Mouse (Mus musculus) liver, adult 2 months (tissue): ENCODE data around the gene Tnfsfm13. TPM values are rescaled to one million over a fixed set of nuclear protein-coding genes. Genes with fewer than 3 reads are reported as not detected.

ENCODE experiments used
- DNase-seq: peaks from one replicate; pipeline ENCODE4 v3.0.0-alpha.2; 2011; ENCODE audit warnings: low read depth, low spot score; ENCODE audit errors: extremely low read depth
- H3K27ac ChIP-seq: fragments of 200-500 bp; replicated peaks from 2 replicates; pipeline ENCODE4 v1.5.1; 2012; ENCODE audit warnings: low read depth, mild to moderate bottlenecking, control low read depth, inconsistent platforms, low read length; ENCODE audit not compliant: insufficient read depth
- H3K27me3 ChIP-seq: fragments of 200-500 bp; 2 replicates; pipeline ENCODE4 v1.6.1; 2012; ENCODE audit warnings: mild to moderate bottlenecking, moderate library complexity, low read length, inconsistent platforms; ENCODE audit not compliant: control insufficient read depth, insufficient read depth
- H3K36me3 ChIP-seq: fragments of 200-500 bp; 2 replicates; pipeline ENCODE4 v1.6.1; 2012; ENCODE audit warnings: low read length, inconsistent platforms; ENCODE audit not compliant: control insufficient read depth, insufficient read depth
- H3K4me1 ChIP-seq: fragments of 200-500 bp; 2 replicates; pipeline ENCODE4 v1.6.1; 2011; ENCODE audit warnings: low read length; ENCODE audit not compliant: control insufficient read depth, insufficient read depth
- H3K4me3 ChIP-seq: fragments of 200-500 bp; 2 replicates; pipeline ENCODE4 v1.5.1; 2011; ENCODE audit warnings: low read depth, mild to moderate bottlenecking, control low read depth, low read length, moderate library complexity; ENCODE audit not compliant: insufficient read depth
- H3K79me2 ChIP-seq: fragments of 200-500 bp; 2 replicates; pipeline ENCODE4 v1.6.1; 2012; ENCODE audit warnings: inconsistent platforms, mild to moderate bottlenecking, low read length, moderate library complexity; ENCODE audit not compliant: control insufficient read depth, insufficient read depth
- H3K9ac ChIP-seq: fragments of 200-500 bp; 2 replicates; pipeline ENCODE4 v1.6.1; 2012; ENCODE audit warnings: low read depth, mild to moderate bottlenecking, control low read depth, inconsistent platforms, low read length
- CTCF ChIP-seq: fragments of 200-500 bp; IDR thresholded peaks from 2 replicates; pipeline ENCODE4 v1.5.1; 2011; ENCODE audit warnings: low read depth, low read length, control low read depth
- POLR2A ChIP-seq: fragments of 200-500 bp; IDR thresholded peaks from 2 replicates; pipeline ENCODE4 v1.6.1; 2011; ENCODE audit warnings: low read length, control low read depth; ENCODE audit not compliant: insufficient read depth; ENCODE audit errors: extremely low read depth
- WGBS: fragments of 180-500 bp; shearing (Covaris S2); methylation state at CpG from one replicate; pipeline ENCODE4 v1.1.7; 2018; 5-methylcytosine and 5-hydroxymethylcytosine counted together
- polyA plus RNA-seq: library from polyadenylated mRNA; depleted of rRNA; stranded (reverse); fragments of >200 nt; gene quantifications from 2 replicates; pipeline ENCODE4 v1.2.3, GENCODE M21; 2012
- total RNA-seq: library from RNA; depleted of rRNA; stranded (reverse); fragments of >200 nt; gene quantifications from 2 replicates; pipeline ENCODE4 v1.2.3, GENCODE M21; 2014

Tnfsfm13 gene
- total and polyA plus RNA-seq, 2 experiments = 2.5 to 3.6 TPM

- DNase-seq = no peak
- H3K36me3 ChIP-seq = no peaks in the 10 kb centered on the region
- H3K9ac ChIP-seq = no peak overlapping the region
- no peaks in the 10 kb centered on the region for H3K4me1 ChIP-seq
- WGBS = 61% methylated on average over 1 of the region's 1 CpGs
- H3K27ac ChIP-seq = no peak overlapping the region
- no peak for TF ChIP-seq POLR2A
- TF ChIP-seq CTCF = no peak
- H3K4me3 ChIP-seq = no peak overlapping the region
- no peaks in the 10 kb centered on the region for H3K79me2 ChIP-seq
- no peaks in the 10 kb centered on the region for H3K27me3 ChIP-seq
Observed at GRCm38 (mm10) chr11:69699595-69699994, 3.7 kb upstream of the Tnfsfm13 start.

- no peaks in the 10 kb centered on the region for H3K4me1 ChIP-seq
- no peak for DNase-seq
- TF ChIP-seq CTCF (no peak), POLR2A (no peak)
- WGBS = 77% methylated on average over 5 of the region's 5 CpGs
- no peak overlapping the region for H3K27ac ChIP-seq
- no peaks in the 10 kb centered on the region for H3K36me3 ChIP-seq
- H3K4me3 ChIP-seq = no peak overlapping the region
- no peaks in the 10 kb centered on the region for H3K27me3 ChIP-seq
- H3K9ac ChIP-seq = no peak overlapping the region
- H3K79me2 ChIP-seq = no peaks in the 10 kb centered on the region
Observed at GRCm38 (mm10) chr11:69698574-69698973, 2.7 kb upstream of the Tnfsfm13 start.

GRCm38 (mm10) chr11:69697396-69697795, 1.5 kb upstream of the Tnfsfm13 start:
- H3K9ac ChIP-seq = no peak overlapping the region
- no peaks in the 10 kb centered on the region for H3K79me2 ChIP-seq
- peaks cover 7% of the 10 kb centered on the region; the same call in 1 of the 2 replicates for H3K4me1 ChIP-seq
- no peaks in the 10 kb centered on the region for H3K36me3 ChIP-seq
- H3K27me3 ChIP-seq = no peaks in the 10 kb centered on the region
- no peak for TF ChIP-seq CTCF
- no peak for TF ChIP-seq POLR2A
- H3K4me3 ChIP-seq = no peak overlapping the region
- DNase-seq = no peak
- H3K27ac ChIP-seq = no peak overlapping the region
- WGBS = 90% methylated on average over 3 of the region's 3 CpGs

GRCm38 (mm10) chr11:69695046-69695360, 895 bp downstream of the Tnfsfm13 start:
- Histone ChIP-seq H3K4me1 (peaks cover 7% of the 10 kb centered on the region; the same call in 1 of the 2 replicates), H3K79me2 (no peaks in the 10 kb centered on the region), H3K36me3 (no peaks in the 10 kb centered on the region), H3K27ac (peak overlapping the region; percentile 26; the same call in 1 of the 2 replicates), H3K9ac (peak overlapping the region; percentile 85), H3K4me3 (peak overlapping the region; percentile 66), H3K27me3 (no peaks in the 10 kb centered on the region)
- WGBS = 25% methylated on average over 6 of the region's 6 CpGs
- no peak for DNase-seq
- no peak for TF ChIP-seq CTCF
- TF ChIP-seq POLR2A = no peak

- WGBS = 71% methylated on average over 11 of the region's 11 CpGs
- TF ChIP-seq POLR2A = no peak
- no peak for TF ChIP-seq CTCF
- Histone ChIP-seq H3K36me3 (no peaks in the 10 kb centered on the region), H3K4me3 (no peak overlapping the region), H3K9ac (no peak overlapping the region), H3K27me3 (no peaks in the 10 kb centered on the region), H3K79me2 (no peaks in the 10 kb centered on the region), H3K4me1 (peaks cover 7% of the 10 kb centered on the region; the same call in 1 of the 2 replicates), H3K27ac (peak overlapping the region; percentile 49; the same call in 1 of the 2 replicates)
- DNase-seq = no peak
Observed at GRCm38 (mm10) chr11:69693421-69693965, 2.4 kb downstream of the Tnfsfm13 start.

- Histone ChIP-seq H3K4me3 (no peak overlapping the region), H3K79me2 (no peaks in the 10 kb centered on the region)
Observed at GRCm38 (mm10) chr11:69692863-69693262, 3.0 kb downstream of the Tnfsfm13 start.

More at GRCm38 (mm10) chr11:69692863-69693262, 3.0 kb downstream of the Tnfsfm13 start:
- TF ChIP-seq CTCF = no peak
- no peak for TF ChIP-seq POLR2A
- Histone ChIP-seq H3K36me3 (no peaks in the 10 kb centered on the region), H3K27me3 (no peaks in the 10 kb centered on the region), H3K27ac (peak overlapping the region; percentile 27; the same call in 1 of the 2 replicates), H3K4me1 (peaks cover 7% of the 10 kb centered on the region; the same call in 1 of the 2 replicates), H3K9ac (no peak overlapping the region)
- peak; percentile 84 for DNase-seq
- WGBS = 31% methylated on average over 6 of the region's 6 CpGs
